Mouse (Mus musculus) lung, postnatal 14 days (tissue): ENCODE measurements around the gene Pank4.

Source experiments
- DNase-seq: peaks from one replicate; pipeline ENCODE4 v3.0.0; 2021

The Pank4 gene

DNA sequence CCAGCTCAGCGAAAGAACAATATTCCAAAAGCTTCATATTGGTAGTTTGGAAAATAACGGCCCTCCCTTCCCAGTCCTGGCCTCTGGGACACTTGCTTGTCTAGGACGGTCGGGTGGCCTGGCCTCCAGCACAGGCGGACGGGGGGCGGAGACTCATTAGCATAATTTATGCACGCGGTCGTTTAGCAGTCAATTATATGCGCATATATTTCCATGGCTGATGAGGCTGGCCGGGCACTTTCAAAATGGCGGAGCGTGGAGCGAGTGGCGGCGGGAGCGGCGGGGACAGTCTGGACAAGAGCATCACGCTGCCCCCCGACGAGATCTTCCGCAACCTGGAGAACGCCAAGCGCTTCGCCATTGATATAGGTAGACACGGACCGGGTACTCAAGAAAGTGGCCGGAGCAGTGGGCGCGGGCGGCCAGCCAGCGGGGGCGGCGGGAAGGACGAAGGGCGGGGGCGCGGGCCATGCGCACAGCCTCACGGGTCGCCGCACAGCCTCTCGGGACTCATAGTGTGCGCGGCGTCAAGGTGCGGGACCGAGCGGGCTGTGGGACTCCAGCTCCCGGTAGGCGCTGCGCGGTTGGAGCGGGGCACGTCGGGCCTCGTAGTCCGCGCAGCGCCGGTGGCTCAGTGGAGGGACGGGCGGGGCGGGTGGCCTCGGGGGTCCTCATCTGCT lies at the start of gene Pank4:
TSS of gene Pank4 (plus strand) at position 223 of the 680 bp plus-strand sequence.
- peak; percentile 91 for DNase-seq

DNA sequence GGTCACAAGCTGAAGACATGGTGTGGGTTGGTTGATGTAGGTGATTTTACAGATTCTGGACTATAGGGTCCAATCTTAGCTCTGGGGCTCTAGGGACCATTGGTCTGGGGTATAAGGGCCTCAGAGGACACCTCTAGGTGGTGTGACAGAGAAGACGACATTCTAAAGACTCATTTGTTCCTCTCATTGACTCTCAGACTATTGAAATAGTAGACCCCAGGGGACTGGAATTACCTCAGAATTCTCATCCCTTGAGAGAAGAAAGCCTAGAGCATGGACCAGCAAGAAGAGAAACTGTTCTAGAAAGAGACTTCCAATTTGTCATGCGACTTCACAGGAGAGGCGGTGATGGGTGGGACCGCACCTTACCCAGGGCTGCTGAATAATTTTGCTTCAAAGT lies 49.7 kb upstream of the Pank4 start:
- no peak for DNase-seq

DNA sequence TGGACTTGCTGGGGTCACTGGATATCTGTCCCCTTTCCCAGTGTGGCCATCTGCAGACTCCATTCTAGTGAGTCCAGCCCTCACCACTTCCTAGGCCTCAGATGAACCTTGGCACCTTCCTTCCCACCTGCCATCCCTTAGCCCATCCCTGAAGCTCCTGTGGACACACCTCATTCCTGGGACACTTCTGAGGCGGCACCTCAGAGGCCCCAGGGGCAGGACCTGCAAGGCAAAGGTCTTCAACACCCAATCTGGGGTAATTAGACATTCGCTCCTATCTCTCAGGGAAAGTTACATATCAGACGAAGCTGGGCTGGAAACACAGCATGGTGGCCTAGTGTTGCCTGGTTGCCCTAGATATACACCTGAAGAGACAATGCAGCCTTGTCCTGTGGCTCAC lies 49.2 kb upstream of the Pank4 start:
- no peak for DNase-seq

DNA sequence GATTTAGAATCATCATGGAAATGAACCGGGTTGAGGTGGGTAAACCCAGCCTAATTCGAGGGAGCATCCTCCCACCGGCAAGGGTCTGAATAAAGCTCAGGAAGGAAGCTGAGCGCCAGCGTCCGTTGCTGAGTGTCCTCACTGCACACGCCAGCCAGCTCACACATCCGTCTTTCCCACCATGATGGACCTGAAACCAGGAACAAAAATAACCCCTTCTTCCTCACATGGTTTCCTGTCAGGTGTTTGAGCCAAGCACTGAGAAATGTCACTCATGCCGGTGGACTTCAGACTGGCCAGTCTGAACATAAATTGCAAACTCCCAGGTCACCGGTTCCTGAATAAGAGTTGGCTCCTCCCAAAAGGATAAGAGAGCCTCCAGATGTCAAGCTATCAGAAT lies 48.6 kb upstream of the Pank4 start:
- DNase-seq = no peak

DNA sequence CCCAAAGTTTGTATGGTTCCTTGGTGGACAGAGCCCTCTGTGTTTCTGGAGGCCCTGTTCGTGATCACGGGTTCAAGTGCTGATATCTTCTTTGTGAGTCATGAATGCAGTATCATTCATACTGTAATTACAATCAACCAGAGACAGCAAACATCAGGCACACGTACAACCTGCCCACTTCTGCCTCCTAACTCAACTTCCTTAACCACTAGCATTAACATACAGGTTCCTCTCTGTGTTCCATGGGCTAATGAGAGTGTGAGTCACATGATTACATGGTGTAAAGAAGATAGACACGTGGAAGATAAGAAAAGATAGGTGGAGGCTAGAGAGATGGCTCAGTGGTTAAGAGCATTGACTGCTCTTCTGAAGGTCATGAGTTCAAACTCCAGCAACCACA lies 47.3 kb upstream of the Pank4 start:
- no peak for DNase-seq

DNA sequence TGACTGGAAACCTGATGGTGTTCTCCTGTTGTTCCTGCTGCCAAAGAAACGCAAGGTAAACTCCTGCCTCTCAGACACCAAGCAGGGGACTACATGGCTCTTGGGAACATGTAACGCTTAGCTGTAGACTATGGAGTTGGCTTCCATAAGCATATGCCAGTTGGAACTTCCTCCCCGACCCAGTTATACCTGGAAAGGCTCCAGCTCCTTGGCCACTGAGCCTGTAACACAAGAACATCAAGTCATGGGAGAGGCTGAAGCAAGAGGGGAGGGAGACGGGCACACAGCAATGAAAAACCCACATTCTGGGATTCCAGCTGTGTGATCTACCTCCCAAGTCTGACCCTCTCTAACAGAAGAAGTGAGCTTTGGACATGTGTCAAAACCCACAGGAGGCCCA lies 41.6 kb upstream of the Pank4 start:
- no peak for DNase-seq

DNA sequence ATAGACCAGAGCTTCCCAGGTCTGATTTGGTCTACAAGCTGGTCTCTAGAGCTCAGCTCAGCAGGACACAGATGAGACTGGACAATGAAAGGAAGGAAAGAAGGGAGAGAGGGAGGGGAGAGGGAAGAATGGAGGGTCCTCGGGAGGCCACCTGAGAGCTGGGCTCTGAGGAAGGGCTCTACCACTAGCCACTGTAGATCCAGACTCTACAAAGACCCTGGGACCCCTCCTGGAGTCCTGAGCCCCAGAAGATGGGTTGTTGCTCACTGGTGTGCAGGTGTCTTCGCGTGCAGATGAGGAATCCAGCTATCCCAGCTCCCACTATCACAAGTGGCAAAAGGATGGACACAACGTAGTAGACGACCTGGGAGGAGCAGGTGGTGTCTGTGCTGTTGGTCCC lies 41.0 kb upstream of the Pank4 start:
- DNase-seq = no peak

DNA sequence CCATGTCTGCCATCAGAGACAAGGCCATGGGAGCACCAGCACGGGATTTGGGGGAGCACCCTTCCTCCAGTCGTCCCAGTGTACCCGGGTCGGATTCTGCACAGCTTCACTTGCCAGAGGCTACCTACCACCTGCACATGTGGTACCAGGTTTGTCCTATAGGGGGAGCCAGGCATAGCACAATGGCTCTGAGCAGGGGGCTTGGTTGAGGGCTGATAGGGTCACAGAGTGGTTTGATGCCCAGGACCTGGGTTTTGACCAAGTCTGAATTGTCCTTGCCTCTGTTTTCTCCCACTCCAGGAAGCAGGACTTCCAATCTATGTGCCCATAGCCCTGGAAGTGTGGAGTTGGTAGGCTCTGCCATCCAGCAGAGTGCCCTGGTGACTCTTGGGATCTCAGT lies 38.5 kb upstream of the Pank4 start:
- DNase-seq = peak; percentile 51

DNA sequence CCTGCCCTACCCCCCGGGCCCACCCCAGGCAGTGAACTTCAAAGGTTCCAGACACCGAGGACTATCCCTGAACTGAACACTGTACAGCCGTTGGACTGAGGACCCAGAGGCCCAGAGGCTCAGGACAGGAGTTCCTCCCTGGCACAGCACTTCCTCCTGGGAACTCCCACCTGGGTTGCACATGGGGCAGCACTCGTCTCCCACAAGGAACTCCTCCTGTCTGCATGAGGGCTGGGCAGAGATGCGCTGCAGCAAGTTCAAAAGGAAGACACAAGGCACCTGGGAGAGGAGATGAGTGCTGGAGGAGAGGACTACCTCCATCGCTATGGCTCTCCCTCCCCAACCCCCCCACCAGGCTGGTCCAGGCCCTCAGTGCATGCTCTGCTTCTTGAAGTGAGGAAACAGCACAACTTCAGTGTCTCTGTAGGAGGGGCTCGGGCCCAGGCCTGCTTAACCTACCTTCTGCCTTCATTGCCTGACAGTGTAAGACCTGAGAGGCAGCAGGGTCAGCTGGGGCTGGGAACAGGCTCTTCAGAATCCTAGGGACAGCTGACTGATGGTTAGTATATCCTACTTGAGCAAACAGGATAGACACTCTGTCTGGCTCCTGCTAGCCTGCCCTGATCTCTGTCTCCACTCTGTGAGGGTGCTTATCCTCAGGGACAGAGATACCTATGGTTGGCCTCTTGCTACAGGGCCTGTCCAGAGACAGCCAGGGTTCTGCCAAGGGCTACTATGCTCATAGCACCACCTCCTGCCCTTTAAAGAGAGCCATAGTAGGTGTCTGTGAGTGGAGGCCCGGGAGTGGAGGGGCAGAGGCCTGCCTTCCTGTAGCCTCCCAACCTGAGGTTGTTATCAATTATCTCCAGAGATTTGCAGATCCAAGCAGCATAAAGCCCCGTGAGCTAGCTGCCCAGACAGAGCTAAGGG lies 36.7 kb upstream of the Pank4 start:
- no peak for DNase-seq

DNA sequence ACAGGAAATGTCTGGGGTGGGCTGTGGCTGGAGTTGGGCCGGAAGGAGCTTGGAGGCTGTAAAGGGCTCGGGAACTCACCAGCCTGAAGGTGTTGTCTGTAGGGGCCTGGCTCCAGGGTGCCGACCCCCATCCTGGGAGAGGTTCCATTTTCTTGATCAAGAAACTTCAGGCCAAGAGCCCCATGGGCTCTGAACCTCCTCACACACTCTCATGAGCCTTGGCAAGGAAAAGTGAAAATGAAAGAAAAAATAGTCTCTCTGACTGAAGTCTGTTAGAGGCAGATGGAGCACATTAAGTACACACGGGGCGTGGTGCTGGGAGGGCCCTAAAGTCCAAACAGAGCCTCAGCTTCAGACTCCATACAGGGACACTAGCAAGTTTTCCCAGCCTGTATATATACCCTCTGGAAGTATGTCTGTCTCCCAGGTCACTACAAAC lies 36.0 kb upstream of the Pank4 start:
- peak; percentile 54 for DNase-seq

DNA sequence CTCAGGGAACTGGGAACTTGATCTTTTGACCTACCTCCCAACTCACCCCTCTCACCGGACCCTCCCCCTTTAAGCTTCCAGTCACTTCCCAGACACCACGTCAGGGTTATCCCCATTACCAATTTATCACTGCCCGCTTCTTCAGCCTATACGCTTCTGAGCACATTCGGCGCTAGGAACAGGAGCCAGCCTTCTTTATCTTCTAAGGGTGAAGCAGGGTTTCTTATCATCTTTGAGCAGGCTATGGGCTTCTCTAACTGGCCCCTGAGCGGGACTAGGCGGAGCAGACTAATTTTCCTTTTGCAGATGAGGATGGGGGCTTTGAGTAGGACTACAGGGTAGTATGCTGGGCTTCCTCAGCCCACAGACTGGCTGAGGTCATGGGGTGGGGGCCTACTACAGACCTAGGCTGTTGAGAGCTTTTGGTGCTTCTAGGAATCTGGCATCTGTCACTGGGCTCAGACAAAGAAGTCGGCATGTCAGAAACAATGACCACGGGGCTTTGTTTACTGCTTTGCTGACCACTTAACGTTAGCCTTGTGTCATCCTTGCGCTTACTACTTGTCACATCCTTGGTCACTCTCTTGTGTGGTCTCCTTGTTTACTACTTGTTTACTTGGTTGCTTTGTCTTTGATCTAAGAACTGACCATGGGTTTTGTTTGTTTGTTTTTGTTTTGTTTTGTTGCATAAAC lies 35.4 kb upstream of the Pank4 start, which contains the start of gene Tnfrsf14:
TSS of gene Tnfrsf14 (minus strand) at position 169 of the 693 bp plus-strand sequence.
- no peak for DNase-seq

DNA sequence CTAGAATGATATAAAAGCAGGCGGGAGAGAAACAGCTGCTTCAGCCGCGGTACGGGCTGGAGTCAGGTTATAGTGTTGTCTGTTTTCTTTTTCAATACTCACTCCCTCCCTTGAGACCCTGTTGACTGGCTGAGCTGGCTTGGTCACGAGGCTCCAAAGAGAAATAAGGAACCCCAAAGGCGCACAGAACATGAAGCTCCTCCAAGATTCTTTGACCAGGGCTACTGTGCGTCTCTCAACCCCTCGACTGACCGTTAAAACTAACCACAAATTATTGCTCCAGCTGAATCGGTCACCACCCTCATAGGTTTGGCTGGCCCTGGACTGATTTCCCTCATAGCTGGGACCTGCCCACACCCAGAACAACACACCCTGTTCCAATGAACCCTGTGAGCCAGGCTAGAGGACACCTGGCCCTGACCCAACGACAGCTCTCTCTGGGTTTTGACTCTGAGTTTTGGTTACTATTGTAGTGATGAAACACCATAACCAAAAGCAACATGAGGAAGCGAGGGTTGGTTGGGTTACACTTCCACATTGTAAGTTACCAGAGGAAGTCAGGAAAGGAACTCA lies 34.7 kb upstream of the Pank4 start:
- DNase-seq = no peak

DNA sequence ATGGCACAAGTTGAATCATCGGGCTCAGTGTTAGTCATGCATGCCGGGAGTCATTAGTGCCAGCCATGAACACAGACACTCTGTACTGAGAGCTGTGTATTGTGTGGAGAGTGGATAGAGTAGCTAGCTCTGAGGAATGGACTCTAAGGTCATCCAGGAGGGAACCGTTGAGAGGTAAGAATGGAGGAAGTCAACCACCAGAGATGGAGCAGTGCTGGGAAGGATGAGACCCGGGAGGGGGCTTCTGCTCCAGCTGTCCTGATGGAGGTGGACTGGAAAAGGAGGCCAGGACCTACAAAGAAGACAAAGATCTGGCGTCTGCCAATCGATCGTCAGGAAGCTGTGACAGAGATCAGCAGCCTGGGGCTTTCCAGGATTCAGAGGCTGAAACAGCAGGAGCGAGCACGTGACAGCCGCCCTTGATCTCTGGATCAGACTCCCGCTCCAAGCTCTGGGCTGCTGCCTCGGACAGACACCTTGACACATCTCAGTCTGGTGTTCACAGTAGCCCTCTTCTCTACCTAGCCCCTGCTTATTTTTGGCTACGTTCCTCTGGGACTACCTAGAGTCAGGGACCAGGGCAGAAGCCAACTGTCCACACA lies 30.5 kb upstream of the Pank4 start:
- DNase-seq = no peak

DNA sequence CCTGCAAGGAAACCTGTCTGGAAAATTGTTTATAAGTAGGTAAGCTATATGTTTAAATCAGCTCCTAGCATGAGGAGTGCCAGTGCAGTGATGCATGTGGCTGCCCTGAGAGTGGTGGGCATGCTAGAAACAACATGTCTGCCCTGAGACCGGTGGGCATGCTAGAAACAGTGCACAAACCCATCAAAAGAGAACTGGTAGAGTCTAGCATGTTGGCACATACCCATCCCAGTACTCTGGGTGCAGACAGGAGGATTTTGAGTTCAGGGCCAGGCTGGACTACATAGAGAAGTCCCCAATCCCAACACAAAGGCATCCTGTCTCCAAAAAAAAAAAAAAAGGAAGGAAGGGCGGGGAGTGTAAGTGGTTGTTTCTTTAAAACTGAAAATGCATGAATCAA lies 29.1 kb upstream of the Pank4 start:
- no peak for DNase-seq

DNA sequence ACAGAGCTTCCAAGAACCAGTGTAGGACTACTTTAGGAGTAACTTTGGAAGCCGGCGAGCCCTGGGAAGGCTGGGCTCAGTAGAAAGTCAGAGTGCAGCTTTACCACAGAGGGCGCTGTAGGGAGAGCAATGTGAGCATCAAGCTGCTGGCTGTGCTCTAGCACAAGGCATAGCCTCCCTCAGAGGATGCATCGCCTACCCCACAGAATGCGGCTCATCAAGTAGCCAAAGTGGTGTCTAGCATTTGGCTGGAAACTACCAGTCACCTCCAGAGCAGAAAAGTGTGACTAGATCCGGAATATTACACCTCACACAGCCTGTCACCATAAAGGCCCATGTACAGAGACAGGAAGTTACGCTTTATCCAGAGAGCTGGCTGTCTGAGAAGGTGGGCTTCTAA lies 28.1 kb upstream of the Pank4 start:
- no peak for DNase-seq

DNA sequence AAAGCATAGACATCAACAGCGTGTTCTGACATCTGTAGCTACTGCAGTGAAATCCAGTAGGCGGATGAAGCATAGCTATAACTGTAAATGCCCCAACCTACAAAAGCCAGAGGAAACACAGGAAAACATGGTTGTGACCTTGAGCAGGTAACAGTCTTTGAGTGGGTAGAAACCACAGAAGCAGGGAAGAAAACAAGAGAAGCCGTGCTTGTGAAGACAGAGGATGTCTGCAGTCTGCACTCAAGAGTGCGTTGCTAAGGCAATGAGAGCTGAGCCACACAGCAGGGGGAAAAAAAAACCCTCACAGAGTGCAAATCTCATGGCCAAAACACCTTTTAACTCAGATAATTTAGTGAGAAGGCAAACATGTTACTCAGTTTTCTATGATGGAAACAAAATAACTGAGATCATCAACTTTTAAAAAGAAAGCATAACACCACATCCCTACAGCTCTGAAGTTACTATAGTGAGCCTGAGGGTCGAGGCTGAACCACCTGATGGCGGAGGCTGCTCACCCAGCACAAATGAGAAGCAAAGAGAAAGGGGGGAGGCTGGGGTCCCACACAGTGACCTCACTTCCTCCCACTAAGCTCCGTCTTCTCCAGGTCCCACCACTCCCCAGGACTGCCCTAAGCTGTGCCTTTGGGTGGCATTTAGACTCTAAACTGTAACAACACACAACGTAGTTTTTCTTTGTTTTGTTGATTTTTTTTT lies 27.2 kb upstream of the Pank4 start:
- no peak for DNase-seq

DNA sequence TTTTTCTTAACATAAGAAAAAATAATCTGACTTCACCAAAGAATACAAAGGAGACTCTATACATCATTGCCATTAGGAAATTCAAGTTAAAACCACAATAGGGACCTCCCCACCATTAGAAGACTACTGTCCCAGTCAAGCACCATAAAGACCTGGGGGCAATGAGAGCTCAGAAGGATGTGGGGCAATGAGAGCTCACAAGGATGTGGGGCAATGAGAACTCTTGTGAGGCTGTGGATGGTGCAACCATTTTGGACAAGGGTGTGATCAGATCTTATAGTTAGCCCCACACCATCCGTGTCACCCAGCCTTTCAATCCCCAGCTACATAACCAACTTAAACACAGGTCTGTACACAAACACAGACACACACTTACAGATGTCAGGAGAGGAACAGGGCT lies 26.2 kb upstream of the Pank4 start:
- DNase-seq = no peak

DNA sequence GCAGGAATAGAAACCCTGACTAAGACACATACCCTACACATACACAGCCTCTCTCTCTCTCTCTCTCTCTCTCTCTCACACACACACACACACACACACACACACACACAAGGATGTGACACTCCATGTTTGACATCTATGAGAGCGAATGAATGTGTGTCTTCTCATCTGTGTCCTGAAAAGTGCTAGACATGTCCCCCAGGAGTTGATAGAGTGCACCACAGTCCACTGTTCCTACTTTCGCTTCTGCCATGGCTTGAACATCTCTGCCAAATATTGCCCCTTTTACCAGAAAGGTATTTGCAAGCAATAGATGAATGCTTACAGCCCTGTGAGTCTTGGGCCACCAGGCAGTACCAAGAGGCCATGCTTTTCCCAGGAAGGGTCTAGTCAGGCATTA lies 23.8 kb upstream of the Pank4 start:
- DNase-seq = no peak

DNA sequence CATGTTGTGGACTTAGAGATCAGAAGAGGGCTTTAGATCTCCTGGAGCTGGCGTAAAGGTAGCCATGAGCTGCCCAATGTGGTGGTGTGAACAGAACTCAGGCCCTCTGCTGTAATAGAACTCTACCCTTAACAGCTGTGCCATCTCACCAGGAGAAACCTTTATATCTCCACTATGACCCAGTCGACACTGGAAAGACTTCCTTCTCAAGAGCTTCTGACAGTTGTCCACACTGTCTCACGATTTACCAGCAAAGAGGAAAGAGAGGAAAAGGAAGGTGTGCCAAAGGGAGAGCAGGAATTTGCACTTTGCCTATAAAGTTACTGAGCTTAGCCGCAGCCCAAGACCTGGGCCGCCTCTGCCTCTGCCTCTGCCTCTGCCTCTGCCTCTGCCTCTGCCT lies 22.1 kb upstream of the Pank4 start:
- DNase-seq = no peak

DNA sequence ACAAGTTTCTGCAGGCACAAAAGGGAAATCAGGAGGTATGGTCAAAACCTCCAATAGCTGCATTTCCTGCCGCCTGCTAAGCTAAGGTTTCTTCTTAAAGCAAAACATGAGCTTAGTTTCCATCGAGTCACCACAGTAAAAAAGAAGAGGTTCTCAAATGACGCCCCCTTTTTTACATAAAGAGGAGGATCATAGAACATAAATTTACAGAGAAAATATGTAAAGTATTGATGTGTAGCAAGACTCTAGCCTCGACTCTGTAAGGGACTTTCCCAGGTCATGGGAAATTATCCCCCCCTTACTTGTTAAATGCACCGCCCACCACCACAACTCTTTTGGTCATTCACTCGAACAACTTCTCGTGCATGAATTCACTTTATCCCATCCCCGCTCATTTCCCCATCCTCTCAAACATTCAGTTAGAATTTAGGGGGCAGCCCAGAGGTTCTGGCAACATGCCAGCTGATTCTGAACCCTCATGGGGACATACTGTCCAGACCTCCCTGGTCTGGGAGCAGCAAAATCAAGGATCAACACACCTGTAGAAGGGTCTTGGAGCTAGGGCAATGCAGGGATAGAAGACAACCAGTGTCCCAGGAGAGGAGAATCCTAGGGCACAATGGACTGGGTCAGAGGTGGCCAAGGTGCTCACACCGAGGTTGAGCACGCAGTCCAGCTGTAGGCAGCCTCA lies 21.1 kb upstream of the Pank4 start:
- DNase-seq = no peak

DNA sequence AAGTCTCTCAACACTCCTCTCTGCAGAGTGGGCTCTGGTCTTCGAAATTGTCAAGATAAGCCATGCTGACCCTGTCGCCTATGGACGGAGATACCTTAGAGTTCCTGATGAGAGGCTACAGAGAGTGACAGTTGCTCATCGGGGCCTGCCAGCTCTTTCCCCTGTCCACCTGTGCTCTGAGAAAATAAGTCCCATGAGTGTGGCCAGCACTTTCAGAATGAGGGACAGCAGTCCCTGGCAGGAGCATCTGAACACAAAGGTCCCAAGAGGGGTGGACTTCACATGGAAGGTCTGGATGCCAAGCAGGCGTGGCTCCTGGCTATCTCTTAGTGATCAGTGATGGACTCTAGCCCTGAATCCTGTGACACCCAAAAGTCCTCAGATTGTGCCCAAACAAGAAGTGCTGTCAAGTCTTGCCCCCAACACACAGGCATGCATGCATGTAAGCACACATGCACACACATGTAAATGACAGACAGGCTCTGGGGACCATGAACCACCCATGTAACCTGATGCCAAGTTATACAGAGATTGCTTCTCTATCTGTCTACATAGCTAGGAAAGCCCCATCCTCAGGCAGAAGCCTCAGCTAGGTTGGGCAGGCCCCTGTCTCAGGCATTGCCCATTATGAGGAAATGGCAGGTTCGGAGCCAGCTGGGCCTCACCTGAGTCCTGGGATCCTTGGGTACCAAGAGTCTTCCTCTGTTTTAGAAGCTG lies 20.4 kb upstream of the Pank4 start:
- no peak for DNase-seq
